Mouse (Mus musculus) C2C12 (cell line): ENCODE data around the gene Bbs12. TPM values are rescaled to one million over a fixed set of nuclear protein-coding genes. Genes with fewer than 3 reads are reported as not detected.
A peak's percentile ranks its signal among the peaks of the same experiment; 100 is the strongest.

ENCODE experiments used
- H3K27me3 ChIP-seq: one replicate; pipeline ENCODE4 v1.6.1; 2011; ENCODE audit not compliant: control insufficient read depth, insufficient read depth, insufficient read length
- H3K36me3 ChIP-seq: one replicate; pipeline ENCODE4 v1.6.1; 2011; ENCODE audit not compliant: control insufficient read depth, insufficient read depth
- H3K4me3 ChIP-seq: one replicate; pipeline ENCODE4 v1.5.1; 2011; ENCODE audit warnings: mild to moderate bottlenecking, control low read depth; ENCODE audit not compliant: poor library complexity, insufficient read depth, severe bottlenecking
- H3K79me2 ChIP-seq: one replicate; pipeline ENCODE4 v1.6.1; 2011; ENCODE audit not compliant: control insufficient read depth, insufficient read depth
- H3K79me3 ChIP-seq: one replicate; pipeline ENCODE4 v1.6.1; 2011; ENCODE audit warnings: low read depth, control low read depth
- H3ac ChIP-seq: one replicate; pipeline ENCODE3; 2011; ENCODE audit warnings: low read depth; ENCODE audit not compliant: control insufficient read depth, insufficient read length
- CEBPB ChIP-seq: IDR thresholded peaks from one replicate; pipeline ENCODE4 v1.6.1; 2011; ENCODE audit warnings: low read depth, mild to moderate bottlenecking, control low read depth, moderate library complexity
- CTCF ChIP-seq: IDR thresholded peaks from one replicate; pipeline ENCODE4 v1.5.1; 2011; ENCODE audit not compliant: control insufficient read depth, insufficient read depth, insufficient read length
- FOSL1 ChIP-seq: IDR thresholded peaks from one replicate; pipeline ENCODE4 v1.8.0; 2011; ENCODE audit warnings: mild to moderate bottlenecking, low read length; ENCODE audit not compliant: poor library complexity, insufficient read depth, severe bottlenecking
- MAX ChIP-seq: IDR thresholded peaks from one replicate; pipeline ENCODE4 v1.6.1; 2011; ENCODE audit warnings: mild to moderate bottlenecking, control low read depth
- MYOD1 ChIP-seq: IDR thresholded peaks from one replicate; pipeline ENCODE4 v1.6.1; 2011; ENCODE audit warnings: low read depth; ENCODE audit not compliant: control insufficient read depth, insufficient read length
- MYOG ChIP-seq: IDR thresholded peaks from one replicate; pipeline ENCODE4 v1.6.1; 2011; ENCODE audit not compliant: control insufficient read depth, insufficient read length; ENCODE audit errors: extremely low read depth
- USF1 ChIP-seq: IDR thresholded peaks from one replicate; pipeline ENCODE4 v1.6.1; 2011; ENCODE audit warnings: low read depth, mild to moderate bottlenecking, control low read depth, moderate library complexity
- polyA plus RNA-seq: library from polyadenylated mRNA; unstranded; fragments of >200 nt; fragmentation: generic; extraction: Trizol; gene quantifications from one replicate; pipeline ENCODE4 v1.2.1, GENCODE M21; 2012; ENCODE audit warnings: missing spikeins

The Bbs12 gene
- polyA plus RNA-seq, 1 experiment: 2.8 TPM

GRCm38 (mm10) chr3:37348221-37349165 lies 36.1 kb downstream of the Bbs12 start, which contains the start of gene Fgf2:
TSS of gene Fgf2 (plus strand) at chr3:37348346.
- H3K36me3 ChIP-seq: no peaks in the 10 kb centered on the region
- H3K27me3 ChIP-seq: no peaks in the 10 kb centered on the region

GRCm38 (mm10) chr3:37349166-37349548 lies 36.8 kb downstream of the Bbs12 start:
- H3K36me3 ChIP-seq: no peaks in the 10 kb centered on the region
- H3K4me3 ChIP-seq: no peak overlapping the region
- H3K27me3 ChIP-seq: no peaks in the 10 kb centered on the region
- TF ChIP-seq MYOD1: no peak
- no peak for TF ChIP-seq USF1
- no peak for TF ChIP-seq MYOG
- TF ChIP-seq CTCF: no peak
- TF ChIP-seq FOSL1: no peak
- no peak for TF ChIP-seq CEBPB
- TF ChIP-seq MAX: no peak
- H3K79me2 ChIP-seq: no peaks in the 10 kb centered on the region
- no peaks in the 10 kb centered on the region for H3K79me3 ChIP-seq
- no peak overlapping the region for H3ac ChIP-seq

More at GRCm38 (mm10) chr3:37348221-37349165, 36.1 kb downstream of the Bbs12 start, which contains the start of gene Fgf2:
- TF ChIP-seq CEBPB (no peak), USF1 (no peak), MYOG (no peak), MAX (no peak), CTCF (no peak), MYOD1 (no peak), FOSL1 (no peak)
- Histone ChIP-seq H3K4me3 (peak within 1 kb of the TSS; percentile 2), H3ac (peak within 1 kb of the TSS; percentile 38), H3K79me2 (no peaks in the 10 kb centered on the region), H3K79me3 (no peaks in the 10 kb centered on the region)

GRCm38 (mm10) chr3:37350386-37350785 lies 38.0 kb downstream of the Bbs12 start:
- Histone ChIP-seq H3ac (no peak overlapping the region), H3K36me3 (no peaks in the 10 kb centered on the region), H3K79me3 (no peaks in the 10 kb centered on the region), H3K4me3 (no peak overlapping the region), H3K27me3 (no peaks in the 10 kb centered on the region), H3K79me2 (no peaks in the 10 kb centered on the region)
- TF ChIP-seq USF1: no peak
- no peak for TF ChIP-seq FOSL1
- no peak for TF ChIP-seq CTCF
- TF ChIP-seq CEBPB: no peak
- TF ChIP-seq MYOD1: no peak
- TF ChIP-seq MAX: no peak
- no peak for TF ChIP-seq MYOG

- no peaks in the 10 kb centered on the region for H3K79me2 ChIP-seq
- H3K36me3 ChIP-seq: no peaks in the 10 kb centered on the region
Observed at GRCm38 (mm10) chr3:37353951-37354481, 41.7 kb downstream of the Bbs12 start.

GRCm38 (mm10) chr3:37354737-37355136 lies 42.4 kb downstream of the Bbs12 start:
- TF ChIP-seq MYOG (no peak), USF1 (no peak), FOSL1 (no peak), CTCF (no peak), MYOD1 (no peak), CEBPB (no peak), MAX (no peak)

More at GRCm38 (mm10) chr3:37353951-37354481, 41.7 kb downstream of the Bbs12 start:
- TF ChIP-seq CEBPB: no peak
- TF ChIP-seq MYOD1: no peak
- TF ChIP-seq MAX: no peak
- TF ChIP-seq FOSL1: no peak
- TF ChIP-seq CTCF: no peak
- TF ChIP-seq MYOG: no peak
- TF ChIP-seq USF1: no peak
- no peak overlapping the region for H3K4me3 ChIP-seq
- H3K79me3 ChIP-seq: no peaks in the 10 kb centered on the region
- H3ac ChIP-seq: no peak overlapping the region
- H3K27me3 ChIP-seq: no peaks in the 10 kb centered on the region

More at GRCm38 (mm10) chr3:37354737-37355136, 42.4 kb downstream of the Bbs12 start:
- Histone ChIP-seq H3K4me3 (no peak overlapping the region), H3K36me3 (no peaks in the 10 kb centered on the region), H3ac (no peak overlapping the region), H3K79me3 (no peaks in the 10 kb centered on the region), H3K79me2 (no peaks in the 10 kb centered on the region), H3K27me3 (no peaks in the 10 kb centered on the region)
